Mouse (Mus musculus) heart, embryonic 14.5 days (tissue): ENCODE measurements around the gene Kpna4. TPM values are rescaled to one million over a fixed set of nuclear protein-coding genes. Genes with fewer than 3 reads are reported as not detected.

Experiments used
- ATAC-seq: fragments of 200-750 bp; cut with Nextera tagmentation; 2 replicates; pipeline ENCODE4 v1.8.0; 2017; ENCODE audit warnings: low read depth, moderate TSS enrichment; ENCODE audit not compliant: insufficient number of reproducible peaks, insufficient read depth, low FRiP score
- H3K27ac ChIP-seq, 2 experiments: fragments of 200-500 bp in 1 of 2; fragments of 300-500 bp in 1 of 2; sonication (generic) in 1 of 2; replicated peaks in 1 of 2; 2 replicates each; pipeline ENCODE4 v1.5.1; 2012 to 2014; ENCODE audit warnings: low read depth in 2 of 2, low read length in 2 of 2, control low read depth in 1 of 2, mild to moderate bottlenecking in 1 of 2, mixed read lengths in 1 of 2; ENCODE audit not compliant: control insufficient read depth in 1 of 2, insufficient read depth in 1 of 2
- H3K27me3 ChIP-seq: fragments of 300-500 bp; sonication (generic); 2 replicates; pipeline ENCODE4 v1.6.1; 2014; ENCODE audit warnings: mild to moderate bottlenecking, low read length, control low read depth; ENCODE audit not compliant: control insufficient read depth, insufficient read depth
- H3K36me3 ChIP-seq: fragments of 300-500 bp; sonication (generic); 2 replicates; pipeline ENCODE4 v1.6.1; 2014; ENCODE audit warnings: mild to moderate bottlenecking, control low read depth, low read length, mixed read lengths; ENCODE audit not compliant: control insufficient read depth, insufficient read depth
- H3K4me1 ChIP-seq, 2 experiments: fragments of 200-500 bp in 1 of 2; fragments of 300-500 bp in 1 of 2; sonication (generic) in 1 of 2; 2 replicates each; pipeline ENCODE4 v1.6.1; 2012 to 2014; ENCODE audit warnings: low read length in 2 of 2, control low read depth in 1 of 2, mixed read lengths in 1 of 2; ENCODE audit not compliant: control insufficient read depth in 2 of 2, insufficient read depth in 2 of 2
- H3K4me2 ChIP-seq: fragments of 300-500 bp; sonication (generic); 2 replicates; pipeline ENCODE4 v1.6.1; 2014; ENCODE audit warnings: mild to moderate bottlenecking, low read length
- H3K4me3 ChIP-seq, 2 experiments: fragments of 200-500 bp in 1 of 2; fragments of 300-500 bp in 1 of 2; sonication (generic) in 1 of 2; 2 replicates each; pipeline ENCODE4 v1.5.1; 2012 to 2014; ENCODE audit warnings: low read length in 2 of 2, mild to moderate bottlenecking in 2 of 2, control low read depth in 1 of 2, low read depth in 1 of 2, moderate library complexity in 1 of 2; ENCODE audit not compliant: control insufficient read depth in 1 of 2, insufficient read depth in 1 of 2
- H3K9ac ChIP-seq: fragments of 300-500 bp; sonication (generic); 2 replicates; pipeline ENCODE4 v1.6.1; 2014; ENCODE audit warnings: mild to moderate bottlenecking, low read length
- H3K9me3 ChIP-seq: fragments of 300-500 bp; sonication (generic); 2 replicates; pipeline ENCODE4 v1.6.1; 2016; ENCODE audit warnings: low read length, control low read depth; ENCODE audit not compliant: control insufficient read depth
- WGBS: fragments of 180-500 bp; shearing (Covaris S2); extraction: QIAGEN DNeasy Blood & Tissue Kit; methylation state at CpG from one replicate; pipeline ENCODE4 v1.1.7; 2014; 5-methylcytosine and 5-hydroxymethylcytosine counted together
- polyA plus RNA-seq: library from polyadenylated mRNA; unstranded; fragments of >200 nt; fragmentation: Nextera tagmentation; extraction: Ambion mirVana; gene quantifications from 2 replicates; pipeline ENCODE4 v1.2.1, GENCODE M21; 2014

Gene Kpna4
- 27.2 and 31.2 TPM in 2 replicates for polyA plus RNA-seq

- peak; percentile 98 for ATAC-seq
- WGBS: under 1% methylated on average over 84 of the region's 107 CpGs
Measured at GRCm38 (mm10) chr3:69126509-69127345, at the start of gene Kpna4. TSS of gene Kpna4 (minus strand) at chr3:69127113.

GRCm38 (mm10) chr3:69175229-69175628 lies 48.3 kb upstream of the Kpna4 start:
- Histone ChIP-seq H3K4me1 (peaks cover 0 to 6% of the 10 kb centered on the region in 2 experiments; a peak in 2 of 4 replicates), H3K36me3 (no peaks in the 10 kb centered on the region), H3K27me3 (no peaks in the 10 kb centered on the region), H3K9ac (no peak overlapping the region), H3K4me2 (no peak overlapping the region), H3K4me3 (no peak overlapping the region), H3K9me3 (no peaks in the 10 kb centered on the region), H3K27ac (no peak overlapping the region)
- no peak for ATAC-seq
- WGBS: 3% methylated on average over 1 of the region's 1 CpGs

More at GRCm38 (mm10) chr3:69126509-69127345, at the start of gene Kpna4:
- Histone ChIP-seq H3K9me3 (no peaks in the 10 kb centered on the region), H3K9ac (peak within 1 kb of the TSS; percentile 96), H3K36me3 (no peaks in the 10 kb centered on the region), H3K27me3 (no peaks in the 10 kb centered on the region), H3K4me1 (peaks cover 2 to 21% of the 10 kb centered on the region in 2 experiments; a peak in 3 of 4 replicates), H3K27ac (peak within 1 kb of the TSS; percentile 93 to 95), H3K4me3 (peak within 1 kb of the TSS; percentile 77 to 95), H3K4me2 (peak within 1 kb of the TSS; percentile 79)

DNA sequence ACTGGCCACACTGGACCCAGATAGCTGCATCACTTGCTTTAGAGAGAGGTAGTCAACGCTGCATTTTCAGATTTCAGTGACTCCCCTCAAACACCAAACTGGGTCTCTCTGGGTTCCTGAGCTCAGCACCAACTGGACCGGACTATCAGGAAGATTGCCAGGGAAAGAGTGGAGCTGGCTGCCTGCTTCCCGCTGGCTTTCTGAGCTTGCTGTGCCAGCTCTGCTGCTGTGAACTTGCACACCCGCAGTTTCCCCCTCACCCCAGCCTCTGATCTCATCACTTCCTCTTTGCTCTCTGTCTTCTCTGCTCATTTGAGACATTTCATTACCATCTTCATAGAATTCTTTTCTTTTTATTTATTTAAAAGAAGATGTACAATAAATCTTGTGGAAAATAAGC lies 44.2 kb upstream of the Kpna4 start:
- Histone ChIP-seq H3K9me3 (no peaks in the 10 kb centered on the region), H3K4me2 (no peak overlapping the region), H3K4me1 (peaks cover 0 to 6% of the 10 kb centered on the region in 2 experiments; a peak in 2 of 4 replicates), H3K27me3 (no peaks in the 10 kb centered on the region), H3K9ac (no peak overlapping the region), H3K4me3 (no peak overlapping the region), H3K27ac (no peak overlapping the region), H3K36me3 (no peaks in the 10 kb centered on the region)
- no peak for ATAC-seq
- WGBS: 63% methylated on average over 4 of the region's 4 CpGs

GRCm38 (mm10) chr3:69169796-69170195 lies 42.9 kb upstream of the Kpna4 start:
- Histone ChIP-seq H3K9me3 (no peaks in the 10 kb centered on the region), H3K4me3 (no peak overlapping the region), H3K27me3 (no peaks in the 10 kb centered on the region), H3K4me1 (no peaks in the 10 kb centered on the region; a peak in 1 of 4 replicates), H3K27ac (no peak overlapping the region), H3K36me3 (no peaks in the 10 kb centered on the region), H3K9ac (no peak overlapping the region), H3K4me2 (no peak overlapping the region)
- no peak for ATAC-seq
- 55% methylated on average over 5 of the region's 5 CpGs for WGBS

- H3K27me3 ChIP-seq: no peaks in the 10 kb centered on the region
- no peak overlapping the region for H3K27ac ChIP-seq
- no peak for ATAC-seq
- 85% methylated on average over 9 of the region's 9 CpGs for WGBS
- no peak overlapping the region for H3K4me3 ChIP-seq
- H3K9ac ChIP-seq: no peak overlapping the region
- H3K4me2 ChIP-seq: no peak overlapping the region
- no peaks in the 10 kb centered on the region for H3K36me3 ChIP-seq
- H3K9me3 ChIP-seq: no peaks in the 10 kb centered on the region
- no peaks in the 10 kb centered on the region for H3K4me1 ChIP-seq
Measured at GRCm38 (mm10) chr3:69168724-69169123, 41.8 kb upstream of the Kpna4 start.

- no peak overlapping the region for H3K9ac ChIP-seq
- H3K4me3 ChIP-seq: no peak overlapping the region
- H3K36me3 ChIP-seq: no peaks in the 10 kb centered on the region
- no peaks in the 10 kb centered on the region for H3K27me3 ChIP-seq
- no peak overlapping the region for H3K4me2 ChIP-seq
- 71% methylated on average over 6 of the region's 6 CpGs for WGBS
- H3K27ac ChIP-seq: no peak overlapping the region
- ATAC-seq: no peak
- no peaks in the 10 kb centered on the region for H3K9me3 ChIP-seq
- H3K4me1 ChIP-seq: no peaks in the 10 kb centered on the region
Measured at GRCm38 (mm10) chr3:69163057-69163456, 36.1 kb upstream of the Kpna4 start.

DNA sequence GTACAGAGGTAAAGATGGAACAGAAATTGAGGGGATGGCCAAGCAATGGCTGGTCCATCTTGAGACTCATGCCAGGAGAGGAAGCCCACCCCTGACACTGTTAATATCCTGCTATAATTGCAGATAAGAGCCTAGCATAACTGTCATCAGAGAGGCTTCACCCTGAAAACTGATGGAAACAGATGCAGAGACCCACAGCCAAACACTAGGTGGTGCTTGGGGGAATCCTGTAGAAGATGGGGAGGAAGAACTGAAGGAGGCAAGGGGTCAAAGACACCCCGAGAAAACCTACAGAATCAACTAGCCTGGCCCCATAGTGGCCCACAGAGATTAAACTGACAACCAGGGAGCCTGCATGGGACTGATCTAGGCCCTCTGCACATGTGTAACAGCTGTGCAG lies 33.5 kb upstream of the Kpna4 start:
- no peaks in the 10 kb centered on the region for H3K4me1 ChIP-seq
- no peak overlapping the region for H3K4me2 ChIP-seq
- 59% methylated on average over 1 of the region's 1 CpGs for WGBS
- H3K27me3 ChIP-seq: no peaks in the 10 kb centered on the region
- H3K4me3 ChIP-seq: no peak overlapping the region
- no peak overlapping the region for H3K27ac ChIP-seq
- ATAC-seq: no peak
- no peaks in the 10 kb centered on the region for H3K9me3 ChIP-seq
- H3K36me3 ChIP-seq: no peaks in the 10 kb centered on the region
- no peak overlapping the region for H3K9ac ChIP-seq
